Mouse (Mus musculus) thymus, adult 2 months (tissue): ENCODE measurements around the gene Fasn. TPM values are rescaled to one million over a fixed set of nuclear protein-coding genes. Genes with fewer than 3 reads are reported as not detected.

Experiments
- DNase-seq: peaks from one replicate; pipeline ENCODE4 v3.0.0; 2021
- H3K27ac ChIP-seq: fragments of 200-500 bp; 2 replicates; pipeline ENCODE4 v1.5.1; 2012; ENCODE audit warnings: low read length, control low read depth; ENCODE audit not compliant: control insufficient read depth, insufficient read depth
- H3K27me3 ChIP-seq: fragments of 200-500 bp; 2 replicates; pipeline ENCODE4 v1.6.1; 2012; ENCODE audit warnings: mild to moderate bottlenecking, low read length, moderate library complexity, mixed read lengths; ENCODE audit not compliant: control insufficient read depth, insufficient read depth
- H3K36me3 ChIP-seq: fragments of 200-500 bp; 2 replicates; pipeline ENCODE4 v1.6.1; 2012; ENCODE audit warnings: mild to moderate bottlenecking, low read length, moderate library complexity; ENCODE audit not compliant: control insufficient read depth, insufficient read depth
- H3K4me1 ChIP-seq: fragments of 200-500 bp; replicated peaks from 2 replicates; pipeline ENCODE4 v1.6.1; 2012; ENCODE audit warnings: low read length; ENCODE audit not compliant: control insufficient read depth, insufficient read depth
- H3K4me3 ChIP-seq: fragments of 200-500 bp; 2 replicates; pipeline ENCODE4 v1.5.1; 2012; ENCODE audit warnings: mild to moderate bottlenecking, low read length, control low read depth, moderate library complexity; ENCODE audit not compliant: control insufficient read depth, insufficient read depth
- CTCF ChIP-seq: fragments of 200-500 bp; IDR thresholded peaks from 2 replicates; pipeline ENCODE4 v1.5.1; 2012; ENCODE audit warnings: mild to moderate bottlenecking, control low read depth, low read length, moderate library complexity, borderline replicate concordance; ENCODE audit not compliant: control insufficient read depth, poor library complexity, insufficient read depth; ENCODE audit errors: extremely low read depth
- POLR2A ChIP-seq: fragments of 200-500 bp; IDR thresholded peaks from 2 replicates; pipeline ENCODE4 v1.6.1; 2012; ENCODE audit warnings: mild to moderate bottlenecking, low read length, control low read depth, moderate library complexity; ENCODE audit not compliant: control insufficient read depth, poor library complexity, insufficient read depth; ENCODE audit errors: extremely low read depth
- WGBS: fragments of 180-500 bp; shearing (Covaris S2); methylation state at CpG from one replicate; pipeline ENCODE4 v1.1.7; 2018; 5-methylcytosine and 5-hydroxymethylcytosine counted together
- polyA plus RNA-seq: library from polyadenylated mRNA; depleted of rRNA; stranded (reverse); fragments of >200 nt; gene quantifications from 2 replicates; pipeline ENCODE4 v1.2.3, GENCODE M21; 2012

Fasn gene
- polyA plus RNA-seq, 1 experiment, result 973 TPM

GRCm38 (mm10) chr11:120817358-120817757 is 7.0 kb downstream of the Fasn start:
- Histone ChIP-seq H3K27me3 (no peaks in the 10 kb centered on the region), H3K4me1 (peaks cover 3% of the 10 kb centered on the region), H3K36me3 (peaks cover 67% of the 10 kb centered on the region), H3K27ac (no peak overlapping the region), H3K4me3 (no peak overlapping the region)
- DNase-seq, result no peak
- TF ChIP-seq CTCF (no peak), POLR2A (no peak)
- WGBS, result 98% methylated on average over 6 of the region's 6 CpGs

- DNase-seq, result no peak
- Histone ChIP-seq H3K27me3 (no peaks in the 10 kb centered on the region), H3K4me1 (no peaks in the 10 kb centered on the region), H3K36me3 (peaks cover 84% of the 10 kb centered on the region), H3K4me3 (no peak overlapping the region), H3K27ac (no peak overlapping the region)
- 96% methylated on average over 16 of the region's 16 CpGs for WGBS
- no peak for TF ChIP-seq POLR2A
Measured at GRCm38 (mm10) chr11:120812068-120812467, 12.3 kb downstream of the Fasn start.

GRCm38 (mm10) chr11:120808010-120808409 is 16.3 kb downstream of the Fasn start:
- no peaks in the 10 kb centered on the region for H3K4me1 ChIP-seq
- WGBS, result 96% methylated on average over 12 of the region's 12 CpGs
- no peak overlapping the region for H3K27ac ChIP-seq
- no peak for DNase-seq
- no peak for TF ChIP-seq POLR2A
- no peak for TF ChIP-seq CTCF
- no peaks in the 10 kb centered on the region for H3K27me3 ChIP-seq
- peaks cover 58% of the 10 kb centered on the region for H3K36me3 ChIP-seq
- H3K4me3 ChIP-seq, result no peak overlapping the region

GRCm38 (mm10) chr11:120805375-120806298 is 18.7 kb downstream of the Fasn start:
- WGBS, result 95% methylated on average over 7 of the region's 7 CpGs
- Histone ChIP-seq H3K4me3 (no peak overlapping the region), H3K36me3 (peaks cover 39% of the 10 kb centered on the region), H3K27ac (no peak overlapping the region), H3K4me1 (no peaks in the 10 kb centered on the region), H3K27me3 (no peaks in the 10 kb centered on the region)
- DNase-seq, result no peak
- TF ChIP-seq POLR2A (no peak), CTCF (no peak)

- H3K4me3 ChIP-seq, result no peak overlapping the region
- no peak for DNase-seq
- peaks cover 31% of the 10 kb centered on the region for H3K36me3 ChIP-seq
- H3K4me1 ChIP-seq, result no peaks in the 10 kb centered on the region
- 87% methylated on average over 4 of the region's 4 CpGs for WGBS
- H3K27ac ChIP-seq, result no peak overlapping the region
- H3K27me3 ChIP-seq, result no peaks in the 10 kb centered on the region
- TF ChIP-seq POLR2A (no peak), CTCF (no peak)
Measured at GRCm38 (mm10) chr11:120804769-120805168, 19.6 kb downstream of the Fasn start.

- no peaks in the 10 kb centered on the region for H3K27me3 ChIP-seq
- WGBS, result 88% methylated on average over 7 of the region's 7 CpGs
- no peaks in the 10 kb centered on the region for H3K4me1 ChIP-seq
- no peak overlapping the region for H3K27ac ChIP-seq
- H3K36me3 ChIP-seq, result peaks cover 26% of the 10 kb centered on the region
- DNase-seq, result no peak
- TF ChIP-seq POLR2A (no peak), CTCF (no peak)
- H3K4me3 ChIP-seq, result no peak overlapping the region
Measured at GRCm38 (mm10) chr11:120804274-120804673, 20.1 kb downstream of the Fasn start.
